Mouse (Mus musculus): ENCODE results near the gene Six4. TPM values are rescaled to one million over a fixed set of nuclear protein-coding genes. Genes with fewer than 3 reads are reported as not detected.
A peak's percentile ranks its signal among the peaks of the same experiment; 100 is the strongest.
"Not testable (repeated sequence)": the region's sequence is repeated elsewhere in the genome, so short reads cannot be mapped to it uniquely, and the experiment has no call there.

Six4 gene
- polyA plus RNA-seq (2016; fragmentation: Nextera tagmentation; extraction: Ambion mirVana), result 3.4 and 5.8 TPM in 2 replicates

DNA sequence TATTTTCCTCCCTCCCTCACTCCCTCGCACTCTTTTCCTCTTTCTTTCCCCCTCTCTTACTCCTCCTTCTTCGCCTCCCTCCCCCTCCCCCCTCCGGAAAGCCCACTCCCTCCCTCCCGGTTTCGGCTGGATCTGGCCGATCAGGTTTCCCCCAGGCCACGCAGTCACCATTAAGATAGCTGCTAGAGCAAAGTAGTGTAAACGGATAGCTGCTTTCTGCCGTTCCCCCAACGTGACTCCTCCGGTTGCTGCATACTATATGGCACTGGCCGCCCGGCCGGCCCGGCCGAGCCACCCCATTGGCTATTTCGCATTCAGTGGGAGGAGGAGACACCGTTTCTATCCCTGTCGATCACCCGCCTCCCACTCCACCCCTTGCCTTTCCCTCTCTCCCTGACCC lies at the start of gene Six4:
TSS of gene Six4 (minus strand) at position 261 of the 400 bp plus-strand sequence.
- Histone ChIP-seq H3K9me3 (no peaks in the 10 kb centered on the region), H3K36me3 (peaks cover 9% of the 10 kb centered on the region; the same call in 1 of the 2 replicates), H3K4me3 (peak within 1 kb of the TSS; percentile 91), H3K27me3 (ENCODE audit: insufficient read depth, poor library complexity, severe bottlenecking) (no peaks in the 10 kb centered on the region), H3K4me1 (peaks cover 26% of the 10 kb centered on the region), H3K27ac (peak within 1 kb of the TSS; percentile 93)
- DNase-seq (ENCODE audit: low spot score), result peak; percentile 95
- 1% methylated on average over 20 of the region's 20 CpGs for WGBS

DNA sequence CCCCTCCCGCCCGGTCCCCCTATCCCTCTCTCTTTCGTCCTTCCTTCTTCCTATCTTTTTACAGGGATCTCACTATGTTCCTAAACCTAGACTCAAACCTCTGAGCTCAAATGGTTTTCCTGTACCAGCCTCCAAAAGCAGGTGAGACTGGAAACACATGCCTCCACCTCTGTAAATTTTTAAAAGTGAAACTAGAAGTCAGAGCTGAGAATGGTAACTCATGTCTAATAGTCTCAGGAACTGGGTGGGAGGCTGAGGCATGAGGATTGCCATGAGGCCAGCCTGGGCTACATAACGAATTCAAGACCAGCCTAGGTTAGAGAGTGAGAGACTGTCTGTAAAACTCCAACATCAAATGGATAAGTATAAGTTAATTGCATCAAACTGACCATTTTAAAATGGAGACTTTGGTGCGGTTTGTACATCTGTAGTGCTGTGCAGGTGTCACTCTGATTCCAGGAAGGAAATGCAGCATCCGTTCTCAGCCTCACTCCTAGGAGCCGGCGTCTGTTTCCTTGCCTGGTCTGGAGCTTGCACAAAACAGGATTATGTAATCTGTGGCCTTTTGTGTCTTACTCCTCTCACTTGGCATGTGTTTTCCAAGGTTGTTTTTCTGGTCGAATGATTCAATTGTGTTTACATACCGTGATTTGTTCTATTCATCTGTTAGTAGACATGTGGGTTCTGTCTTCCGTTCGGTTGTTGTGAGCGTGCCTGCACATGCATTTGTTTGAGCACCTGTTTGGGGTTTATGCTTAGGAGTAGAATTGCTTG lies 49.3 kb upstream of the Six4 start:
- Histone ChIP-seq H3K36me3 (peaks cover 9% of the 10 kb centered on the region; the same call in 1 of the 2 replicates), H3K4me3 (no peak overlapping the region), H3K4me1 (peaks cover 7% of the 10 kb centered on the region; the same call in 1 of the 2 replicates), H3K9me3 (no peaks in the 10 kb centered on the region), H3K27me3 (ENCODE audit: insufficient read depth, poor library complexity, severe bottlenecking) (no peaks in the 10 kb centered on the region), H3K27ac (no peak overlapping the region)
- WGBS, result 81% methylated on average over 13 of the region's 13 CpGs
- no peak for DNase-seq (ENCODE audit: low spot score)

DNA sequence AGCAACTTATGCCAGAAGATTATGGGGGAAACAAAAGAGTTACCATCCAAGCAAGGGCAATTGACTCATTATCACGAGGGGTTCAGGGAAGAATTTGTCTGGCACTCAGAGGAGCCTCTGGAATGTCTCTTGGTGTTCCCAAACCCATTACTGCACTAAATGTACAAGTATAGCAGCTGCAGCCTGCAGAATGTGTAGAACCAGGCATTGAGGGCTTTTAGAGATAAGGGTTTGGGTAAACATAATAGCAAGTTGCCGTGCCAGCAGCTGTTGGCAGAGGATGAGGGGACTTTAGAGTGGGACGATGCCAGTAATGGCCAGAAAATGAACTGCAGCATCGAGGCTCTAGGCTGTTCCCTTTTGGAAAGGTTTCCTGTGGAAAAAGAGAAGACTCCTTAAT lies 47.1 kb upstream of the Six4 start:
- DNase-seq (ENCODE audit: low spot score), result no peak
- H3K27ac ChIP-seq, result no peak overlapping the region
- H3K4me3 ChIP-seq, result no peak overlapping the region
- no peaks in the 10 kb centered on the region for H3K27me3 ChIP-seq (ENCODE audit: insufficient read depth, poor library complexity, severe bottlenecking)
- H3K9me3 ChIP-seq, result no peaks in the 10 kb centered on the region
- WGBS, result 37% methylated on average over 4 of the region's 4 CpGs
- H3K4me1 ChIP-seq, result peaks cover 7% of the 10 kb centered on the region; the same call in 1 of the 2 replicates
- H3K36me3 ChIP-seq, result peaks cover under 1% of the 10 kb centered on the region; the same call in 1 of the 2 replicates

DNA sequence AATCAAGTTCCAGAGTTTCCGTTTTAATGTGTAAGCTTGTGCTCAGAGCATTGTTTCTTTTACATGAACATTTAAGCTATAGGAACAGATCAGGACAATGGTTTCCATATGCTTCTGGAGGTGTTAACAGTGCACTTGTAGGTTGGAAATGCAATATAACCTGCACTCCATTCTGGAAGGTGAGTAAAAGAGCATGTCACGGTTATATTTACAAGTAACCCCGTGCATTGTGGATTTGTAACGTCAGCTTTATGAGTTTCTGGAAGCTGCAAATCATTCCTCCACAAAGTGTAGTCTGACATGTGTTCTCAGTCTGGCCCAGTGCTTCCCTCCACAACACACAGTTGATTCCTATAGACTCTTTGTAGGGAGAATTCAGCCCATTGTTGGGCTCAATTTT lies 40.9 kb upstream of the Six4 start:
- Histone ChIP-seq H3K9me3 (no peaks in the 10 kb centered on the region), H3K27me3 (ENCODE audit: insufficient read depth, poor library complexity, severe bottlenecking) (no peaks in the 10 kb centered on the region), H3K4me3 (no peak overlapping the region), H3K27ac (no peak overlapping the region), H3K36me3 (no peaks in the 10 kb centered on the region), H3K4me1 (no peaks in the 10 kb centered on the region)
- 93% methylated on average over 4 of the region's 4 CpGs for WGBS
- DNase-seq (ENCODE audit: low spot score), result no peak

DNA sequence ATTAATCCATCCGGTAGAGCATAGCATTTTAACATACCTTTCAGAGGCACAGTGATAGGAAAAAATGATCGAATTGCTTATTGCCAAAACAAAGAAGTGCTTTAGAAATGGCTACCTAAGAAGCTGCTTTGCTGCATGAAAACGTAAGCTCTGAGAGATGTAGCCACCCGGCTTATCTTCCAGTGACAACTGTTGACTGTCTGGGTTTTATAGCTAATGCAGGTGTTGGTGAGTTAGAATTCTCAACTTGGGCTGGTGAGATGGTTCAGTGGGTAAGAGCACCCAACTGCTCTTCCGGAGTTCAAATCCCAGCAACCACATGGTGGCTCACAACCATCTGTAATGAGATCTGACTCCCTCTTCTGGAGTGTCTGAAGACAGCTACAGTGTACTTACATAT lies 37.8 kb upstream of the Six4 start:
- not testable (repeated sequence) for H3K9me3 ChIP-seq; H3K36me3 ChIP-seq; DNase-seq (ENCODE audit: low spot score); H3K27ac ChIP-seq; H3K4me1 ChIP-seq; H3K4me3 ChIP-seq; H3K27me3 ChIP-seq (ENCODE audit: insufficient read depth, poor library complexity, severe bottlenecking)
- WGBS, result 84% methylated on average over 5 of the region's 5 CpGs

DNA sequence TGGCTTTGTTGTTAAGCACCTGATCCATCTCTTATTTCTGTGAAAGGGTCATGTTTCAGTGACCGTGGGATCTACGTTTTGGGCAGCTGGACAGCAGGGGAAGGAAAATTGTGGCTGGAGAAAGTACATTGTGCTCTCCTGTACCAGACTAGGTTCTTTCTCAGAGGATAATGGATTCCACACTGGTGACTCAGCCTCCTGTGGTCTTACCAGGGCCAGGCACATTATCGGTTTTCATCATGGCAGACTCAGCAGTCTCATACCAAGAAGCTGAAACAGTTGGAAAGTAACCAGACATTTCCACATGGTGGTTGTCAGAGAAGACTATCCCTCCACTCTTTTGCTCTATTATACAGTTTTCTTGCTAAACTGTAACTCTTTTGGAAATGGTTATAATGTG lies 34.0 kb upstream of the Six4 start:
- peaks cover 10% of the 10 kb centered on the region; the same call in 1 of the 2 replicates for H3K36me3 ChIP-seq
- WGBS, result 56% methylated on average over 3 of the region's 3 CpGs
- DNase-seq (ENCODE audit: low spot score), result no peak
- H3K4me1 ChIP-seq, result peaks cover 17% of the 10 kb centered on the region
- no peaks in the 10 kb centered on the region for H3K9me3 ChIP-seq
- no peak overlapping the region for H3K4me3 ChIP-seq
- no peaks in the 10 kb centered on the region for H3K27me3 ChIP-seq (ENCODE audit: insufficient read depth, poor library complexity, severe bottlenecking)
- no peak overlapping the region for H3K27ac ChIP-seq

DNA sequence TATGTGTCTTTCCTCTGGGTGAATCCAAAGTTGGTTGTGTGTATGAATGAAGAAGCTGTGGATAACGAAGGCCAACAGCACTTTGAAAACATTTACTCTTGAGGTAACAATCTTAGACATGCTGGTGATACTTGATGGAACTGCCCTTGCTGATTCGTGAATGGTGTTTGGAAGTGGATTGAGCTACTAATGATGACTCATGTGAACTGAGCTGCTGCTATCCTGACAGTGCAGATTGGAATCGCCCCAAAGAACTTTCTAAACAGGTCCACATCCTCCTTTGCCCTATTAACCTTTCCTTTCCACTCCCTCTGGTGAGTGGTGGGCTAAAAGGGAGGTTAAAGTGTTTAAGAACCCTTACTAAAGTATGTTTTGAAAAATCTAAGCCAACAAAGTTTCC lies 27.5 kb upstream of the Six4 start:
- H3K36me3 ChIP-seq, result peaks cover 13% of the 10 kb centered on the region; the same call in 1 of the 2 replicates
- no peaks in the 10 kb centered on the region for H3K9me3 ChIP-seq
- no peak overlapping the region for H3K4me3 ChIP-seq
- H3K27me3 ChIP-seq (ENCODE audit: insufficient read depth, poor library complexity, severe bottlenecking), result no peaks in the 10 kb centered on the region
- peaks cover 10% of the 10 kb centered on the region for H3K4me1 ChIP-seq
- WGBS, result 82% methylated on average over 3 of the region's 3 CpGs
- no peak overlapping the region for H3K27ac ChIP-seq
- no peak for DNase-seq (ENCODE audit: low spot score)

DNA sequence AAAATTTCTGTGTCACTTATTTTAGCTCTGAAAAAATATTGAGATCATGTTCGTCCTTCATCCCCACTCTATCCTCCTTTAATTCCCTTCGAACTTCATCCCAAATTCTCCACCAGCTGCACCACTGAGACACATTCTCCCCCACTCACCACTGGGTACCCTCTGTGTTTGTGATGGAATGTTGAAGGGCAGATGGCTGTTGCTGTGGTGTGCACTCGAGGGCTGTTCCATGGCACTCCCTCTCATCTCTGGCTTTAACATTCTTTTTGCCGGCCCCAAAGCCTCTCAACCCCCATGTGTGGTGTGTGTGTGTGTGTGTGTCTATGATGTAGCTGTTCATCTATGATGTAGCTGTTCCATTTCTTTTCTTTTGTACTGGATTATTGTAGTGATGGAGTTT lies 12.0 kb upstream of the Six4 start:
- DNase-seq (ENCODE audit: low spot score), result no peak
- Histone ChIP-seq H3K4me1 (0 out of 2 replicates have a peak, but pooled peaks cover 7% of the 10 kb centered on the region), H3K27ac (no peak overlapping the region), H3K27me3 (ENCODE audit: insufficient read depth, poor library complexity, severe bottlenecking) (no peaks in the 10 kb centered on the region), H3K9me3 (no peaks in the 10 kb centered on the region), H3K4me3 (no peak overlapping the region), H3K36me3 (no peaks in the 10 kb centered on the region)
- WGBS, result 60% methylated on average over 4 of the region's 4 CpGs

DNA sequence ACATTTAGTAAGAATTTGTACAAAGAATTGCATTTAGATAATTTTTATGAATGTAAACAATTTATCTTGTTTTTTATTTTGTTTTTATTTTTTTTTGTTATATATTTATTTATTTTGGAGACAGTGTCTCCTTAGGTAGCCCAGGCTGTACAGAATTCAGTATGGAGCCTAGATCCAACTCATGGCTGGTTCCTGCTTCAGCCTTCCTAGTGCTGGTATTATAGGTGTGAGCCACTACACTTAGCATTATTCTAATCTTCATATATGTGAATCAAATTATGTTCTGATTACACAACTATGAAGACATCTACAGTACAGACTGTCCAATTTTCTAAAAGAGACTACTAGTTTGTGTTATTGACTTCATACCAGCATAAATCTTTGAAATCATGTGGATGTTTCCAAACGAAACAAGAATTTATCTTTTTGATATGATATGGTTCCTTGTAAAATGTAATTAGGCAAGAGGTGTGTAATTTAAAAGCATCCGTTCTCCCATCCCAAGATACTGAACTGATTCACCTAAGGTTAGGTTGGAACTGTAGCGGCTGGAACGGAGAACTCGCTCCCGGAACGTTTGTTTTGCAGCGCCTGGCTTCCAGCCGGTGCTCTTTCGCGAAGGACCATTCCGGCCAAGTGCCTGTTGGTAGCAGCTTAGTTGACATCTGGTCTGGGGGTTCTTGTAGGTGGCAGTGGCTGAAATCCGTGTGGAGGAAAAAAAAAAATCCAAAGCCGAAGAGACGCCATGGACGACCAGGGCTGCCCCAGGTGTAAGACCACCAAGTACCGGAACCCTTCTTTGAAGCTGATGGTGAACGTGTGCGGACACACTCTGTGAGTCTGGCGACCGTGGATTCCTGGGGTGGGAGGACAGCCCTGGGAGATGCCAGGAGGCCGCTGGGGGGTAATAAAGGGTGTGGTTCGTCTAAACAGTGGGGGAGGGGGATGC lies 10.1 kb upstream of the Six4 start, which contains the start of gene Mnat1:
TSS of gene Mnat1 (plus strand) at position 625 of the 949 bp plus-strand sequence.
- no peaks in the 10 kb centered on the region for H3K27me3 ChIP-seq (ENCODE audit: insufficient read depth, poor library complexity, severe bottlenecking)
- peak; percentile 88 for DNase-seq (ENCODE audit: low spot score)
- H3K4me1 ChIP-seq, result 0 out of 2 replicates have a peak, but pooled peaks cover 7% of the 10 kb centered on the region
- H3K4me3 ChIP-seq, result peak within 1 kb of the TSS; percentile 87
- WGBS, result 1% methylated on average over 23 of the region's 23 CpGs
- H3K36me3 ChIP-seq, result no peaks in the 10 kb centered on the region
- no peaks in the 10 kb centered on the region for H3K9me3 ChIP-seq
- peak within 1 kb of the TSS; percentile 90 for H3K27ac ChIP-seq

DNA sequence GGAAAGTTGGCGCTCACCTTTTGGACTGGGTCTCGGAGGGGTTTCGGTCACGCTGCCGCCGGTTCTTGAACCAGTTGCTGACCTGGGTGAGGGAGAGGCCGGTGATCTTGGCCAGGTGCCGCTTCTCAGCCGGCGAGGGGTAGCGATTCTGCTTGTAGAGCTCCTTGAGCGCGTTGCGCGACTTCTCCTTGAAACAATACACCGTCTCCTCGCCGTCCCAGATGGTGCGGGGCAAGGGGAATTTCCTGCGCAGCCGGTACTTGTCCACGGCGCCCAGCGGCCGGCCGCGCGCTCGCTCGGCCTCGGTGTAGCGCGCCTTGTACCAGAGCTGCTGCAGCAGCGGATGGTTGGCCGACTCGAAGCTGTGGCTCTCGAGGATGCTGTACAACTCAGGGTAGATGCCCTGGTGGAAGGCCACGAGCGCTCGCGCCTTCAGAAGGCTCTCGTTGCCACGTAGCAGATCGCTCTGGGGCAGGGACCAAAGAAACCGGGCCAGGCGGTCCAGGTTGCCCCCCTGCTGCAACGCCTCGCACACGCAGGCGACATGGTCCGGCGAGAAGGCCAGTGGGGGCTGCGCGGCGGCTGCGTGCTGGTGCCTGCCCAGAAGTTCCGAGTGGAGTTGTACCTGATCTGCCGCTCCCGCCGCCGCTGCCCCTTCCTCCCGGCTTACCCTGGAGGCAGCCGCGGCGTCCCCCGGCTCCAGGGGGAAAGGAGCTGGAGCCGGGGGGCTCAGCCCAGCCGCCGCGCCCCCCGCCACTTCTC lies 749 bp downstream of the Six4 start:
- H3K4me1 ChIP-seq, result peaks cover 26% of the 10 kb centered on the region
- peaks cover 9% of the 10 kb centered on the region; the same call in 1 of the 2 replicates for H3K36me3 ChIP-seq
- H3K27ac ChIP-seq, result peak overlapping the region; percentile 93
- H3K4me3 ChIP-seq, result peak overlapping the region; percentile 91
- under 1% methylated on average over 66 of the region's 71 CpGs for WGBS
- DNase-seq (ENCODE audit: low spot score), result peak; percentile 77
- H3K27me3 ChIP-seq (ENCODE audit: insufficient read depth, poor library complexity, severe bottlenecking), result no peaks in the 10 kb centered on the region
- no peaks in the 10 kb centered on the region for H3K9me3 ChIP-seq

DNA sequence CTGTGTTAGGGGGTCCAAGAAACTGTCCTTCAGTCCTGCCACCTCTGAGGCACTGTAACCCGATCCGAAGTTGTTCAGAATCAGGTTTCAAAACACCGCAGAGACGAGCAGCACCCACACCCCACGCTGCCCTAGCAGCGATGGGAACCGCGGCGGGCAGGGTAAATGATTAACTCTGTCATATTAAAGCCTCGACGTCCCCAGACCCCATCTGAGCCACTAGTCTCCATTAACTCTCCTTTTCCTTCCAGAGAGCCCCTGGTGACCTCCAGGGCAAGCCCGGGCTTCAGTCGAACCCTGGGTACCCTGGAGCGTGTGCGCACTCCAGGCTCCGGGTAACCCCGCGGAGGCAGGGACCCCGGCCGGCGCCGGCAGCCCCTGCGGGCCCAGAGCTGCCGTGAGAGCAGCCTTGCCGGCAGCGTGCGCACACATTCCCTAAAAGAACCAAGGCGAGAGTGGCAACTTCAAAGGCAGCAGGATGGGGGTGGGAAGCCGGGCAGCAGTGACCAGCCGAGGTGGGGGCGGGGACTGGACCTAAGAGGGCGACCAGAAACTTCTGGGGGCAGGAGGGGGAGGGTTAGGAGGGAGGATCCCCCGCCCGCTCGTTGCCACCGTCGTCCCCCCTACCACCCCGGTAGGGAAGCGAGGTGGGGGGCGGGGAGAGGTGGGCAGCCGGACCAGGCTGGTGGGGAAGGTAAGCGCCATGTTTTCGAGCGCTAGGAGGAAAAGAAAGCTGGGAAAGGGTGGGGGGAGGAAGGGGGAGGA lies 1.5 kb downstream of the Six4 start:
- H3K9me3 ChIP-seq, result no peaks in the 10 kb centered on the region
- peak; percentile 81 for DNase-seq (ENCODE audit: low spot score)
- peaks cover 26% of the 10 kb centered on the region for H3K4me1 ChIP-seq
- under 1% methylated on average over 44 of the region's 44 CpGs for WGBS
- H3K36me3 ChIP-seq, result peaks cover 15% of the 10 kb centered on the region
- peak overlapping the region; percentile 91 for H3K4me3 ChIP-seq
- no peaks in the 10 kb centered on the region for H3K27me3 ChIP-seq (ENCODE audit: insufficient read depth, poor library complexity, severe bottlenecking)
- peak overlapping the region; percentile 93 for H3K27ac ChIP-seq
